ENCODE assay signal across 8 mouse cellular contexts in the genomic region with DNA sequence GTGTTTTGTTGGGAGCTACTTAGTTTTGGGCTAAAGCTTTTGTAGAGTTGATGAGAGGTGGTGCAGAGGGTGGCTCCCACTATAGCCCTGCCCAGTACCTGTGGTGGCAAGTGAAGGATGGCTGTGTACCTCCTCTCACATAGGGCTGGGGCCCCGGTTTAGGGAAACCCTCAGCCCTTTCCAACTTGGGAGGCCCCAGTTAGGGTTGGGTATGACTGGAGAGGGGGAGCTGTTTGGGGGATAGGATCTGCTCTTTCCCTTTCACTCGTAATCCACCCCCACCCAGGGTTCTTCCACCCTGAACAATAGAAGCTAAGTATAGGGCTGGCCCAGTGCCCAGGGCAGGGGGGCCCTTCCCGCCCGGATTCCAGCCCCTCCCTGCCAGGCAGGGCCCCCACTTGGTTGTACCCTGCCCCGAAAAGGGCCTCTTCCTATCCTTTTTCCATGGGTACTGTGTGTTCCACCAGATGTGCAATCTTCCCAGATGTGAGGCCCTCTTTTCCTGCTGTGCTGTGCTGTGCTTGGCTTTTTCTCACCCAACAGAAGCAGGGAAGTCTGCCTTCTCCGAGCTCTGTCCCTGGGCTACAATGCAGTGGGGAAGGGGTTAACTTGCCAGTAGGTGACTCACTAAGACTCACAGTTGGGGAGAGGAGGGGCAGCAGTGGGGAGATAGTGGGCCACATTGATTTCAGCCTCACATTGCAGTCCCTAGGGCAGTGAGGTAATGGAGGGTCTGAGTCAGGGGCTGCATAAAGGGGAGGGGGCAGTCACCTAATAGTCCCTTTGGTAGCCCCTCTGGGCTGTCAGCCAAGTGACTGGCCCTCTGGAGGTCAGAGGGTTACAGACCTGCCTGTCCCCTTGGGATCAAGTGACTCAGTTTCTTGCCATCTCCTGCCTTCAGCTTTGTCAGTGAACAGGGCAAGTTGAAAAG. TPM values are rescaled to one million over a fixed set of nuclear protein-coding genes. Genes with fewer than 3 reads are reported as not detected.
DNase-seq lines count a peak whose midpoint lies in the region; ATAC-seq lines count a peak whose summit lies in the region.

No protein-coding gene starts in this region.

- no peaks in the 10 kb centered on the region for H3K27me3 ChIP-seq in forebrain, embryonic 15.5 days
- no peaks in the 10 kb centered on the region for H3K27me3 ChIP-seq in hindbrain, embryonic 13.5 days
- no peaks in the 10 kb centered on the region for H3K27me3 ChIP-seq in limb, embryonic 15.5 days
- H3K27me3 ChIP-seq in midbrain, embryonic 16.5 days (ENCODE audit: control insufficient read depth, insufficient read depth, low read depth, low read length), result no peaks in the 10 kb centered on the region

- peaks cover 70% of the 10 kb centered on the region for H3K4me1 ChIP-seq in forebrain, embryonic 15.5 days
- H3K4me1 ChIP-seq in hindbrain, embryonic 13.5 days (replicated peaks), result peaks cover 79% of the 10 kb centered on the region
- peaks cover 69% of the 10 kb centered on the region for H3K4me1 ChIP-seq in limb, embryonic 15.5 days
- peaks cover 65% of the 10 kb centered on the region for H3K4me1 ChIP-seq in midbrain, embryonic 16.5 days (ENCODE audit: control insufficient read depth, insufficient read depth, low read length)

- peaks cover 5% of the 10 kb centered on the region for H3K36me3 ChIP-seq in forebrain, embryonic 15.5 days
- peaks cover 5% of the 10 kb centered on the region for H3K36me3 ChIP-seq in hindbrain, embryonic 13.5 days
- H3K36me3 ChIP-seq in limb, embryonic 15.5 days, result peaks cover 10% of the 10 kb centered on the region
- H3K36me3 ChIP-seq in midbrain, embryonic 16.5 days (ENCODE audit: control insufficient read depth, insufficient read depth, low read length), result no peaks in the 10 kb centered on the region

- ATAC-seq in forebrain, embryonic 15.5 days (replicated peaks), result peak; percentile 0; the same call in 1 of the 2 replicates
- peak; percentile 3; the same call in 1 of the 2 replicates for ATAC-seq in hindbrain, embryonic 13.5 days (ENCODE audit: low FRiP score)
- ATAC-seq in limb, embryonic 15.5 days (ENCODE audit: insufficient number of reproducible peaks, low FRiP score, low TSS enrichment, low read depth), result peak; percentile 56
- ATAC-seq in midbrain, embryonic 16.5 days, result peak; percentile 2; the same call in 1 of the 2 replicates

- DNase-seq in right cerebral cortex, postnatal 4 days, result peak; percentile 63
- DNase-seq in right cerebral cortex, postnatal 14 days, result no peak
- DNase-seq in brain, adult 2 months (ENCODE audit: low read depth, low spot score), result peak; percentile 79
- DNase-seq in thymus, postnatal 10 days (ENCODE audit: low spot score in 2 of 2), result no peak

- 0% methylated on average over 6 of the region's 6 CpGs for WGBS in forebrain, embryonic 15.5 days
- 0% methylated on average over 6 of the region's 6 CpGs for WGBS in hindbrain, embryonic 13.5 days
- WGBS in limb, embryonic 15.5 days, result 0% methylated on average over 6 of the region's 6 CpGs
- WGBS in midbrain, embryonic 16.5 days, result 1% methylated on average over 6 of the region's 6 CpGs

- H3K27ac ChIP-seq in forebrain, embryonic 15.5 days (replicated peaks), result peak overlapping the region; percentile 100
- peak overlapping the region; percentile 100 for H3K27ac ChIP-seq in hindbrain, embryonic 13.5 days
- H3K27ac ChIP-seq in limb, embryonic 15.5 days, result peak overlapping the region; percentile 100
- peak overlapping the region; percentile 100 for H3K27ac ChIP-seq in midbrain, embryonic 16.5 days (ENCODE audit: low read length)

- peak overlapping the region; percentile 70 for H3K4me3 ChIP-seq in forebrain, embryonic 15.5 days
- peak overlapping the region; percentile 69 for H3K4me3 ChIP-seq in hindbrain, embryonic 13.5 days
- peak overlapping the region; percentile 78 for H3K4me3 ChIP-seq in limb, embryonic 15.5 days
- peak overlapping the region; percentile 66 for H3K4me3 ChIP-seq in midbrain, embryonic 16.5 days (ENCODE audit: low read depth, low read length)

- H3K4me2 ChIP-seq in forebrain, embryonic 15.5 days (replicated peaks), result peak overlapping the region; percentile 75
- peak overlapping the region; percentile 92 for H3K4me2 ChIP-seq in hindbrain, embryonic 13.5 days
- peak overlapping the region; percentile 77 for H3K4me2 ChIP-seq in limb, embryonic 15.5 days
- peak overlapping the region; percentile 81 for H3K4me2 ChIP-seq in midbrain, embryonic 16.5 days (ENCODE audit: low read length)

- peak overlapping the region; percentile 79 for H3K9ac ChIP-seq in forebrain, embryonic 15.5 days (replicated peaks)
- peak overlapping the region; percentile 86 for H3K9ac ChIP-seq in hindbrain, embryonic 13.5 days
- H3K9ac ChIP-seq in limb, embryonic 15.5 days, result peak overlapping the region; percentile 68
- H3K9ac ChIP-seq in midbrain, embryonic 16.5 days (ENCODE audit: low read depth, low read length), result peak overlapping the region; percentile 90

- H3K9me3 ChIP-seq in forebrain, embryonic 15.5 days, result no peaks in the 10 kb centered on the region
- H3K9me3 ChIP-seq in hindbrain, embryonic 13.5 days, result no peaks in the 10 kb centered on the region
- no peaks in the 10 kb centered on the region for H3K9me3 ChIP-seq in limb, embryonic 15.5 days
- H3K9me3 ChIP-seq in midbrain, embryonic 16.5 days (replicated peaks; ENCODE audit: control insufficient read depth, low read length, poor library complexity, severe bottlenecking), result no peaks in the 10 kb centered on the region

RNA-seq across cellular contexts. Expression of gene Cic, which starts 12.6 kb away (rescaled TPM):
- polyA plus RNA-seq in forebrain, embryonic 15.5 days (2015; fragmentation: Nextera tagmentation; extraction: Ambion mirVana), result 53.2 and 54.4 TPM in 2 replicates
- 36.9 and 42.4 TPM in 2 replicates for polyA plus RNA-seq in hindbrain, embryonic 13.5 days (2015; fragmentation: Nextera tagmentation; extraction: Ambion mirVana)
- polyA plus RNA-seq in limb, embryonic 15.5 days (2015; fragmentation: Nextera tagmentation; extraction: Ambion mirVana), result 40.3 and 42.5 TPM in 2 replicates
- 33.8 and 38.8 TPM in 2 replicates for polyA plus RNA-seq in midbrain, embryonic 16.5 days (2015; fragmentation: Nextera tagmentation; extraction: Ambion mirVana)

RNA-seq across cellular contexts. Expression of gene Pafah1b3, which starts 17.7 kb away (rescaled TPM):
- polyA plus RNA-seq in forebrain, embryonic 15.5 days (2015; fragmentation: Nextera tagmentation; extraction: Ambion mirVana), result 521 and 550 TPM in 2 replicates
- polyA plus RNA-seq in hindbrain, embryonic 13.5 days (2015; fragmentation: Nextera tagmentation; extraction: Ambion mirVana), result 619 and 632 TPM in 2 replicates
- 176 and 198 TPM in 2 replicates for polyA plus RNA-seq in limb, embryonic 15.5 days (2015; fragmentation: Nextera tagmentation; extraction: Ambion mirVana)
- 672 and 703 TPM in 2 replicates for polyA plus RNA-seq in midbrain, embryonic 16.5 days (2015; fragmentation: Nextera tagmentation; extraction: Ambion mirVana)

RNA-seq across cellular contexts. Expression of gene Prr19, which starts 21.1 kb away (rescaled TPM):
- 1.6 and 2.1 TPM in 2 replicates for polyA plus RNA-seq in forebrain, embryonic 15.5 days (2015; fragmentation: Nextera tagmentation; extraction: Ambion mirVana)
- polyA plus RNA-seq in hindbrain, embryonic 13.5 days (2015; fragmentation: Nextera tagmentation; extraction: Ambion mirVana), result 2.3 TPM in 2 replicates
- 0.32 and 0.40 TPM in 2 replicates for polyA plus RNA-seq in limb, embryonic 15.5 days (2015; fragmentation: Nextera tagmentation; extraction: Ambion mirVana)
- polyA plus RNA-seq in midbrain, embryonic 16.5 days (2015; fragmentation: Nextera tagmentation; extraction: Ambion mirVana), result 4.3 and 5.6 TPM in 2 replicates

RNA-seq across cellular contexts. Expression of gene Tmem145, which starts 25.8 kb away (rescaled TPM):
- 30.9 and 32.3 TPM in 2 replicates for polyA plus RNA-seq in forebrain, embryonic 15.5 days (2015; fragmentation: Nextera tagmentation; extraction: Ambion mirVana)
- polyA plus RNA-seq in hindbrain, embryonic 13.5 days (2015; fragmentation: Nextera tagmentation; extraction: Ambion mirVana), result 49.5 and 50.6 TPM in 2 replicates
- polyA plus RNA-seq in limb, embryonic 15.5 days (2015; fragmentation: Nextera tagmentation; extraction: Ambion mirVana), result 0.50 and 0.61 TPM in 2 replicates
- polyA plus RNA-seq in midbrain, embryonic 16.5 days (2015; fragmentation: Nextera tagmentation; extraction: Ambion mirVana), result 83.8 and 98.0 TPM in 2 replicates

RNA-seq across cellular contexts. Expression of gene Erf, which starts 29.6 kb away (rescaled TPM):
- 4.8 and 5.5 TPM in 2 replicates for polyA plus RNA-seq in forebrain, embryonic 15.5 days (2015; fragmentation: Nextera tagmentation; extraction: Ambion mirVana)
- 4.0 and 4.2 TPM in 2 replicates for polyA plus RNA-seq in hindbrain, embryonic 13.5 days (2015; fragmentation: Nextera tagmentation; extraction: Ambion mirVana)
- 20.8 and 24.4 TPM in 2 replicates for polyA plus RNA-seq in limb, embryonic 15.5 days (2015; fragmentation: Nextera tagmentation; extraction: Ambion mirVana)
- polyA plus RNA-seq in midbrain, embryonic 16.5 days (2015; fragmentation: Nextera tagmentation; extraction: Ambion mirVana), result 2.3 and 2.8 TPM in 2 replicates

Comparison
In these comparisons a context has a peak if more than half of its experiments do, and no peak if none do; other contexts are left out.
1. DNase-seq: peak in right cerebral cortex, postnatal 4 days (single experiment) and brain, adult 2 months (single experiment); none in right cerebral cortex, postnatal 14 days (single experiment) and thymus, postnatal 10 days (0 of 2).
2. ATAC-seq: peak in every context shown above with its lines; median percentile 56 in limb, embryonic 15.5 days; 3 in hindbrain, embryonic 13.5 days; 2 in midbrain, embryonic 16.5 days; 0 in forebrain, embryonic 15.5 days.
3. Peak in every context shown above with its lines, with median percentiles within 50 percentile points of each other: H3K27ac ChIP-seq, H3K4me2 ChIP-seq, H3K4me3 ChIP-seq and H3K9ac ChIP-seq.